Mouse (Mus musculus) forebrain, embryonic 14.5 days (tissue): ENCODE measurements at regions not wholly inside any gene's neighbourhood (a gene's known extent, or its start where the extent isn't known, plus 50 kb on each side); places are given as distances from the start of the nearest gene placed in this dataset.
A peak's percentile ranks its signal among the peaks of the same experiment; 100 is the strongest.

Source experiments
- ATAC-seq: fragments of 200-750 bp; cut with Nextera tagmentation; 2 replicates; pipeline ENCODE4 v1.8.0; 2017; ENCODE audit warnings: mild to moderate bottlenecking, moderate library complexity
- DNase-seq: peaks from one replicate; pipeline ENCODE4 v3.0.0-alpha.2; 2015; ENCODE audit warnings: low spot score
- H3K27ac ChIP-seq: fragments of 300-500 bp; sonication (generic); 2 replicates; pipeline ENCODE4 v1.5.1; 2014; ENCODE audit warnings: low read depth, mild to moderate bottlenecking, control low read depth, low read length, moderate library complexity
- H3K27me3 ChIP-seq: fragments of 300-500 bp; sonication (generic); replicated peaks from 2 replicates; pipeline ENCODE4 v1.6.1; 2014; ENCODE audit warnings: low read length, control low read depth, mixed read lengths; ENCODE audit not compliant: control insufficient read depth, insufficient read depth
- H3K36me3 ChIP-seq: fragments of 300-500 bp; sonication (generic); 2 replicates; pipeline ENCODE4 v1.6.1; 2014; ENCODE audit warnings: low read length, control low read depth; ENCODE audit not compliant: control insufficient read depth, insufficient read depth
- H3K4me1 ChIP-seq: fragments of 300-500 bp; sonication (generic); 2 replicates; pipeline ENCODE4 v1.6.1; 2014; ENCODE audit warnings: antibody characterized with exemption, low read length, control low read depth; ENCODE audit not compliant: control insufficient read depth, insufficient read depth
- H3K4me2 ChIP-seq: fragments of 300-500 bp; sonication (generic); 2 replicates; pipeline ENCODE4 v1.6.1; 2014; ENCODE audit warnings: mild to moderate bottlenecking, control low read depth, low read length
- H3K4me3 ChIP-seq: fragments of 300-500 bp; sonication (generic); 2 replicates; pipeline ENCODE4 v1.5.1; 2014; ENCODE audit warnings: low read depth, low read length, control low read depth
- H3K9ac ChIP-seq: fragments of 300-500 bp; sonication (generic); 2 replicates; pipeline ENCODE4 v1.6.1; 2014; ENCODE audit warnings: mild to moderate bottlenecking, low read length, control low read depth, moderate library complexity
- H3K9me3 ChIP-seq: fragments of 300-500 bp; sonication (generic); replicated peaks from 2 replicates; pipeline ENCODE4 v1.6.1; 2016; ENCODE audit warnings: low read length, control low read depth, mixed read lengths; ENCODE audit not compliant: control insufficient read depth
- WGBS: fragments of 180-500 bp; shearing (Covaris S2); extraction: QIAGEN DNeasy Blood & Tissue Kit; methylation state at CpG from one replicate; pipeline ENCODE4 v1.1.7; 2014; 5-methylcytosine and 5-hydroxymethylcytosine counted together

GRCm38 (mm10) chr16:87645526-87646434 is 53.0 kb upstream of the Bach1 start:
- DNase-seq (peak; percentile 66), ATAC-seq (peak; percentile 91)
- H3K4me2 ChIP-seq: no peak overlapping the region
- H3K4me3 ChIP-seq: no peak overlapping the region
- no peak overlapping the region for H3K9ac ChIP-seq
- H3K9me3 ChIP-seq: no peaks in the 10 kb centered on the region
- 59% methylated on average over 12 of the region's 12 CpGs for WGBS
- no peaks in the 10 kb centered on the region for H3K4me1 ChIP-seq
- peak overlapping the region; percentile 78 for H3K27ac ChIP-seq
- H3K27me3 ChIP-seq: no peaks in the 10 kb centered on the region
- no peaks in the 10 kb centered on the region for H3K36me3 ChIP-seq

- no peak overlapping the region for H3K9ac ChIP-seq
- no peak overlapping the region for H3K4me3 ChIP-seq
- peak overlapping the region; percentile 78; the same call in 1 of the 2 replicates for H3K27ac ChIP-seq
- H3K4me2 ChIP-seq: no peak overlapping the region
- peak; percentile 27; the same call in 1 of the 2 replicates for ATAC-seq
- no peaks in the 10 kb centered on the region for H3K9me3 ChIP-seq
- no peak for DNase-seq
- H3K27me3 ChIP-seq: no peaks in the 10 kb centered on the region
- H3K36me3 ChIP-seq: no peaks in the 10 kb centered on the region
- no peaks in the 10 kb centered on the region for H3K4me1 ChIP-seq
- 80% methylated on average over 9 of the region's 9 CpGs for WGBS
Measured at GRCm38 (mm10) chr16:87646435-87647062, 52.2 kb upstream of the Bach1 start.
